12 mouse cellular contexts compared by ENCODE assay signal in the genomic region with DNA sequence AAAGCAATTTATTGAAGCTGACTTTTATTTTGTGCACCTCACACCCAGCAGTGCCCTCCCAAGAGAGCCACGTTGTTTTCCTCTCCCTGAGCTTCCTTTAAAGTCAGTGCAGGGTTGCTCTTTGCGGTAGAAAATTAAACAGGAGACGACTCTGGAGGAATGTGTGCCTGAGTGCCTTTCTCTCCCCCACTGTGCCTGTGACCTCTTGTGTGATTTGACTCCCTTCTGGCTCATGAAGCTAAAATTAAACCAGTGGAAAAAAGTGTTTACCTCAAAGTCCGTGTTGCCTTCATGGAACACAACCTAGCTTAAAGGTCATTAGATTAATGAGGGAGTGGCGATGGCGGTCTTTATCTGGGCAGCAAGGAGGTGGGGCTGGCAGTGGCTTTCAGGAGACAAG.
DNase-seq lines count a peak whose midpoint lies in the region; ATAC-seq lines count a peak whose summit lies in the region.
"Had no signal": no experiment of that assay in that cellular context is flagged by ENCODE, and none has a peak within 500 bp of the region (broad histone marks: within the 10 kb centered on the region; RNA-seq: fewer than 3 reads in every experiment).

No protein-coding gene starts in this region.

- H3K4me1 ChIP-seq in forebrain, embryonic 10.5 days = peaks cover 6% of the 10 kb centered on the region
- no peaks in the 10 kb centered on the region for H3K4me1 ChIP-seq in forebrain, embryonic 12.5 days
- no peaks in the 10 kb centered on the region for H3K4me1 ChIP-seq in intestine, embryonic 16.5 days (ENCODE audit: control insufficient read depth, insufficient read depth, low read length)
- H3K4me1 ChIP-seq in midbrain, embryonic 14.5 days (ENCODE audit: control insufficient read depth, insufficient read depth, low read length) = no peaks in the 10 kb centered on the region

- no peak overlapping the region for H3K4me3 ChIP-seq in forebrain, embryonic 10.5 days
- H3K4me3 ChIP-seq in forebrain, embryonic 12.5 days (replicated peaks) = no peak overlapping the region
- no peak overlapping the region for H3K4me3 ChIP-seq in intestine, embryonic 16.5 days (ENCODE audit: low read length)
- H3K4me3 ChIP-seq in midbrain, embryonic 14.5 days (replicated peaks; ENCODE audit: low read depth, low read length) = no peak overlapping the region

- H3K27ac ChIP-seq in forebrain, embryonic 10.5 days = 0 out of 2 replicates have a peak overlapping the region, but pooled peaks have one; percentile 35
- H3K27ac ChIP-seq in forebrain, embryonic 12.5 days = no peak overlapping the region
- H3K27ac ChIP-seq in intestine, embryonic 16.5 days (ENCODE audit: low read length) = no peak overlapping the region
- no peak overlapping the region for H3K27ac ChIP-seq in midbrain, embryonic 14.5 days (replicated peaks; ENCODE audit: low read depth, low read length)
- H3K27ac ChIP-seq: liver, embryonic 14.5 days had no signal

- H3K36me3 ChIP-seq in forebrain, embryonic 10.5 days (replicated peaks) = no peaks in the 10 kb centered on the region
- H3K36me3 ChIP-seq in forebrain, embryonic 12.5 days (replicated peaks) = no peaks in the 10 kb centered on the region
- H3K36me3 ChIP-seq in intestine, embryonic 16.5 days (ENCODE audit: control insufficient read depth, insufficient read depth, low read length) = no peaks in the 10 kb centered on the region
- H3K36me3 ChIP-seq in midbrain, embryonic 14.5 days (ENCODE audit: control insufficient read depth, insufficient read depth, low read length) = no peaks in the 10 kb centered on the region

- H3K9ac ChIP-seq in forebrain, embryonic 12.5 days = no peak overlapping the region
- no peak overlapping the region for H3K9ac ChIP-seq in intestine, embryonic 16.5 days (ENCODE audit: low read depth, low read length)
- H3K9ac ChIP-seq in midbrain, embryonic 14.5 days (replicated peaks; ENCODE audit: low read length) = no peak overlapping the region
- H3K9ac ChIP-seq: liver, embryonic 14.5 days had no signal

- no peaks in the 10 kb centered on the region for H3K27me3 ChIP-seq in forebrain, embryonic 10.5 days (ENCODE audit: poor library complexity, severe bottlenecking)
- H3K27me3 ChIP-seq in forebrain, embryonic 12.5 days = no peaks in the 10 kb centered on the region
- H3K27me3 ChIP-seq in intestine, embryonic 16.5 days (replicated peaks; ENCODE audit: control insufficient read depth, insufficient read depth, low read length) = no peaks in the 10 kb centered on the region
- H3K27me3 ChIP-seq in midbrain, embryonic 14.5 days (ENCODE audit: control insufficient read depth, insufficient read depth, low read length) = no peaks in the 10 kb centered on the region

- WGBS in forebrain, embryonic 10.5 days = 37% methylated on average over 6 of the region's 6 CpGs
- WGBS in forebrain, embryonic 12.5 days = 28% methylated on average over 6 of the region's 6 CpGs
- WGBS in intestine, embryonic 16.5 days = 29% methylated on average over 6 of the region's 6 CpGs
- 42% methylated on average over 6 of the region's 6 CpGs for WGBS in midbrain, embryonic 14.5 days

- H3K4me2 ChIP-seq in forebrain, embryonic 12.5 days = no peak overlapping the region
- H3K4me2 ChIP-seq in intestine, embryonic 16.5 days (ENCODE audit: low read depth, low read length) = no peak overlapping the region
- H3K4me2 ChIP-seq in midbrain, embryonic 14.5 days (ENCODE audit: low read length) = no peak overlapping the region

- no peaks in the 10 kb centered on the region for H3K9me3 ChIP-seq in forebrain, embryonic 10.5 days
- no peaks in the 10 kb centered on the region for H3K9me3 ChIP-seq in forebrain, embryonic 12.5 days
- H3K9me3 ChIP-seq in intestine, embryonic 16.5 days (ENCODE audit: control insufficient read depth, low read length) = no peaks in the 10 kb centered on the region
- H3K9me3 ChIP-seq in midbrain, embryonic 14.5 days (ENCODE audit: control insufficient read depth, low read length) = 0 out of 2 replicates have a peak, but pooled peaks cover 3% of the 10 kb centered on the region

- no peak for ATAC-seq in forebrain, embryonic 12.5 days (ENCODE audit: low FRiP score)
- ATAC-seq in intestine, embryonic 16.5 days = peak; percentile 48; the same call in 1 of the 2 replicates
- ATAC-seq in midbrain, embryonic 14.5 days (ENCODE audit: low FRiP score, low TSS enrichment) = no peak
- ATAC-seq: hindbrain, embryonic 16.5 days had no signal

- no peak for DNase-seq in forebrain, embryonic 10.5 days (ENCODE audit: extremely low spot score, low spot score)
- peak; percentile 23 for DNase-seq in heart, adult 8-10 months (ENCODE audit: low spot score)
- DNase-seq in kidney, postnatal 36 days = peak; percentile 67 to 90
- DNase-seq in frontal cortex, postnatal 14 days (ENCODE audit: low spot score in 2 of 2) = no peak
- DNase-seq in lung, postnatal 25 days (ENCODE audit: low spot score) = no peak
- DNase-seq in midbrain, embryonic 14.5 days = no peak
- DNase-seq: adrenal gland, adult 8-10 months; right cerebral cortex, postnatal 25 days had no signal

Comparison
In these comparisons a context has a peak if more than half of its experiments do, and no peak if none do; other contexts are left out.
1. DNase-seq: peak in heart, adult 8-10 months (single experiment) and kidney, postnatal 36 days (2 of 2); none in forebrain, embryonic 10.5 days (single experiment), frontal cortex, postnatal 14 days (0 of 2), lung, postnatal 25 days (single experiment) and midbrain, embryonic 14.5 days (single experiment).